Mouse (Mus musculus) skeletal muscle tissue, adult 2 months (tissue): ENCODE data around the gene Ush1g.
A peak's percentile ranks its signal among the peaks of the same experiment; 100 is the strongest.

Source experiments
- DNase-seq: peaks from one replicate; pipeline ENCODE4 v3.0.0-alpha.2; 2012; ENCODE audit warnings: low read depth, low spot score

Ush1g gene

DNA sequence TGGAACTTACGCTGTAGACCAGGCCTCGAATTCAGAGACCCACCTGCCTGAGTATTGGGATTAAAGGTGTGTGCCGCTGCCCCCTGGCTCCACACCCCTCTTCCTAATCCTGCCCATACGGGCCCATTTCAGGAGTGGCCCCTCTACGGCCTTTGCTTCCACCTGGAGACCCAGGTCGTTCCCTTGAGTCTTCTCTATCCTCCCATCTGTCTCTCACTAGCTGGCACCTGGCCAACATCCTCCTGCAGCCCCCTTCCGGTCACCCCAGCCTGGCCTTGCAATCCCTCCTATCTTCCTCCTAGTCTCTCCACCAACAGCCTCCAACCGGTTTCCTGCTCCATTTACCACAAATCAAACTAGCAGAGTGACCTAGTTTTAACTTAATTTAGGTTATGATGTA, 32.0 kb downstream of the Ush1g start:
- no peak for DNase-seq

GRCm38 (mm10) chr11:115288305-115288704, 33.5 kb downstream of the Ush1g start:
- DNase-seq: no peak

GRCm38 (mm10) chr11:115287386-115287785, 34.5 kb downstream of the Ush1g start:
- DNase-seq: no peak

DNA sequence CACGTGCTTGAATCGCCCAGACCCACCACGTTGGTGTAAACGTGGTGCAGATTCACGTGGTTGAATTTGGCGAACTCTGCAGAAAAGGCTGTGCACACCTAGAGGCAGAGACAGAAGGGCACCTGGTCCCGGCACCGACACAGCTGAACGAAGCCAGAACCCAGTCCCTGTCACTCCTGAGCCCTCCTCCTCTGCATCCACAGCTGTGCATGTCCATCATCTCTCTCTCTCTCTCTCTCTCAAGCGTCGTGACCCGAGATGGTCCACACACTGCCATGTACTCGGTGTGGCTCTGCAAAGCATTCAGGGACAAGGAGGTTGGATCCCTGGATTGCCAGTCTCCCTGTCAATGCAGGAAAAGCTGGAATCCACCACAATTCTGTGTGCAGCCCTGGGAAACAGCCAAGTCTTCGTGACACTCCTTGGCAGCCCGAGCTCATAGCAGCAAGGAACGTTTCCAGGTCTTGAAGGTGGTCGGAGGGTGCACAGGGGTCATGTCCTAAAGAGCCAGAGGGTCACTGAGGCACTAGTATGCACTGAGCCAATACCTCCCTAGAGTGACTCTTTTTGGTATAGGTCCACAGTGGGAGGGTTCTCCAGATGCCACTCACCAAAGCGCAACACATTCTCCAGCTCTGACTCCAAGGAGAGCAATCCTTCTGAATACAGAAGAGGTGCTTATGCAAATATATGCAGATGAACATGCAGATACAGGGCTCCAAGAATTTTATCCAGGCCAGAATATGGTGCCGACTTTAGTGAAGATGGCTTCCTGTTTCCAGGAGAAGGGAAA, 35.4 kb downstream of the Ush1g start:
- DNase-seq: peak; percentile 86

DNA sequence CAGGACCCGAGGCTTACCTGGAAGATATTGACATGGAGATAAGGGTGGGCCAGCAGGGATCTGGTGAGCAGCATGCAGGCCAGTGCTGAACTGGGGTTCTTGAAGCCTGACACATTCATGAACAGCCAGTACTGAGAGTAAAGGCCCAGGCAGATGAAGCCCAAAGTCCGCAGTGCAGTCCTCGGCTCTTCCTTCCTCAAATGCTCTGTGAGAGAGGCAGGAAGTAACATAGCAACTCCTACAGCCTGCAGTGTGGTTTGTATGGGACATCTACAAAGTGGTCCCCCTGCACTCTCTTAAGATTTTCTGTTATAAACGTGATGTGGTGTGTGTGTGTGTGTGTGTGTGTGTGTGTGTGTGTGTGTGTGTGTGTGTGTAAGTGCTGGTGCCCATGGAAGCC, 36.6 kb downstream of the Ush1g start:
- no peak for DNase-seq

GRCm38 (mm10) chr11:115283891-115284620, 37.8 kb downstream of the Ush1g start:
- no peak for DNase-seq

GRCm38 (mm10) chr11:115283486-115283765, 38.4 kb downstream of the Ush1g start:
- no peak for DNase-seq

- no peak for DNase-seq
Observed at GRCm38 (mm10) chr11:115282723-115283485, 38.9 kb downstream of the Ush1g start.

GRCm38 (mm10) chr11:115282295-115282694, 39.5 kb downstream of the Ush1g start:
- DNase-seq: no peak

- no peak for DNase-seq
Observed at GRCm38 (mm10) chr11:115279726-115280125, 42.1 kb downstream of the Ush1g start.

DNA sequence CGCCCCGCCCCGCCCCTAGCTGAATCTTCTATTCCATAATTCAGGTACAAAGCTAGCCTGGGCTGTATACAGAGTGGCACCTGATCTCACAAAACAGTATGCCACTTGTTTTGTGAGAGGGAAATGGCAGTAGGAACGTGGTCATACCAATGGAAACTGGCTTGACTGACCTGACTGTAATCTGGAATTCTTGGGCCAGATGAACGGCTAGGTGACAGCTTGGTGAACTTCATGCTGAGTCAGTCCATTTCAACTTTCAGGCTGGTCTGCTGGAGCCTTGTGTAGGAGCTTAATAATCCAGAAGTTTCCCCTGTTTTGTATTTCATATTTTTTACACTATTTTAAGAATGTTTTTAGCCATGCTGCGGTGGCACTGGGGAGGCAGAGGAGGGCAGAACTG, 43.7 kb downstream of the Ush1g start:
- DNase-seq: no peak

DNA sequence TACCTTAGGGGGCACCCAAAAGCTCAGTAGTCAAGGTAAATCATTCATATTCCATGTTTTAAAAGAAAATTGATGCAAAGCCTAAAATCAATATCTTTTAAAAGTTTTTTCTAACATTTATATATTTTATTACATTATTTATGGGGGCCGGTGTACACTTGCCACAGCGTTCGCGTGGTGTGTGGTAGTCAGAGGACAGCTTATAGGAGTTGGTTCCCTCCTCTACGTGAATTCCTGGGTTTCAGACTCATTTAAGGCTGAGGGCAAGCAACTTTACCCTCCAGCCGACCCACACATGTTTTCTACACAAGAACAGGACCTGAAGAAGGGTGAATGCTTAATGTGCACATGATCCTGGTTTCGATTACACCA, 44.3 kb downstream of the Ush1g start:
- DNase-seq: no peak

DNA sequence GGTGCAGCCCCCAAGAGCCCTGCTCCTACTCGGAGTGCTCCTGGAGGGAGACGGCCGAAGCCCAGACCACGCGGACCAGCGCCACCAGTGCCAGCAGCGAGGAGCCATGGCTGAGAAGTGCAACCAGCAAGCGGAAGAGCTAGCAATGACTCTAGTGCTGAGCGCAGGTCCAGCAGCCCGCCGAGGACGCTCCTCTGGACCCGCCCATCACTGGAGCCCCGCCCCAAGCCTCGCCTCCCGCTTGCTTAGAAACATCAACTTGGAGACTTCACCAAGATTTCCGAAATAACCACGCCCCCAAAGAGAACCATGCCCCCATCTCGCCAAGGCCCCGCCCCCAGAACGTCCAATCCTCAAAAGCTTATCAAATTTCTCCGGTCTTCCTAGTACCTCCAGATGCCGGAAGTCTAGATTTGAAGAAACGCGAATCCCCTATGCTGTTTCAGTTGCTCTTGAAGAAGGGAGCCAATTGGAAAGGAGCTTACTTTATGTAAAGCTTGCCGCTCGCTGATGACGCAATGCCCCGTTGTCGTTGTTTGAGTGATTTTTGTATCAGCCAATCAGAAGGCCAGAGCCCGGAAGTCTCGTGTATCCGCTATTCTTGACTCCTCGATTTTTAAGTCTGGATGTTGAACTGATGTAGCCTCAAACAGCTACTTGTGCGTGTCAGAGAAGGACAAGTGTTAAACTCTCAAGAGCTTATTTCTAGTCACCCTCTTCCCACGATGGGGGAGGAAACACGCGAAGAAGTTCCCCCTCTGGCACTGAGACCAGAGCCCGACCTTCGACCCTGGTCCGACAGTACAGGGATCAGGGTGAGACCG, 44.8 kb downstream of the Ush1g start, which contains the start of gene Fdxr:
Fdxr (minus strand) TSS at position 271 of the 824 bp plus-strand sequence.
- peak; percentile 100 for DNase-seq

DNA sequence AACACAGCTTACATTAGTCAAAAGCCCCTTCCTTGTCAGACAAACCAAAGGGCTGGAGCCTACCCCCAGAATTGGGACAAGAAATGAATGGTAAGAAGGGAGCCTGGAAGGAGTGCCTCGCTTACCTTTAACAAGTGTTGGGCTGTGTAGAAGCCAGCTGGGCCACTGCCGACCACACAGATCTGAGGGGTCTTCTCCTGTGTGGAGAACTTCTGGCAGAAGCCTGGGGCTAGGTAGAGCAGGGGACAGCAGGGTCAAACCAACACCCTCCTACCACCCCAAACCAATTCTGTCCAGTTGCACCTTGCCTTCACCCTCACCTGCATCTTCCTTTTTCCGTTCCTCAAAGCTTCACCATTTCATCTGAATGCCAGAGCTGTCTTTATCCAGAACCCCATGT, 45.9 kb downstream of the Ush1g start:
- DNase-seq: no peak

GRCm38 (mm10) chr11:115275509-115275908, 46.3 kb downstream of the Ush1g start:
- no peak for DNase-seq

- DNase-seq: no peak
Observed at GRCm38 (mm10) chr11:115274771-115275170, 47.1 kb downstream of the Ush1g start.

DNA sequence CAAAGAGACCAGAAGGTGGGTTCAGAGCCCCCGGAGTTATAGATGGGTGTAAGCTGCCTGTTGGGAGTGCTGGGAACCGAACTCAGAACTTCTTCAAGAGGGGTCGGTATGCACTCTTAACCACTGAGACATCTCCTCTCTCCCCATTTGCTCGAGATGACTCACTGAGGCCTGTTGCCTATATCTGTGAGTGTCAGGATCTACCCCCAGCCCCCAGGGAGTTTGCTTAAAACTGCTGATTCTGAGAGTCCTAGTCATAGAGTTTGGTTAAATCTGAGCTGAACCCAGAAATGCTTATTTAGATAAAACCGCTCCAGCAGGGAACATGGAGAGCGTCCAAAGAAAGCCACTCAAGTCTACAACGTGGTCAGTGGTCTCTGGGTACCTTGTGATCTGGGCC, 47.7 kb downstream of the Ush1g start:
- no peak for DNase-seq

DNA sequence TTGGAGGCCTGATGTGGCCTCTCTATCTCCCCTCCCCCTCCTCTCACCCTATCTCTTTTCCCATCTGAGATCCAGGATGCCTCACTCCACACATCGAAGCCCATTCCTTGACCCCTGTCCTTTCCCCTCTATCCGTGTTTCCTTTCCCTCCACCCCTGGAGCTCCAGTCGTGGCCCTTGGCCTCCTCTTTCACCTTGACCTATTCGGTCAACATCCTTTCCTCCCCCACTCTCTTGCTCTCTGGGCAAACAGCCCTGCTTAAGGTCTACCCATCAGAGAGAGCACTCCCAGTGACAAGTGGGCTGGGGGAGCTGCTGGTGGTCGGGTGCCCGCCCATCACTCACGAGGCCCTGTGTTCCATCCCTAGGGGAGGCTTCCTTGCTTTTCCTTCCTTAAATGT, 48.1 kb downstream of the Ush1g start:
- DNase-seq: no peak

GRCm38 (mm10) chr11:115272894-115273498, 48.8 kb downstream of the Ush1g start:
- no peak for DNase-seq

GRCm38 (mm10) chr11:115271481-115271880, 50.4 kb downstream of the Ush1g start:
- no peak for DNase-seq

DNA sequence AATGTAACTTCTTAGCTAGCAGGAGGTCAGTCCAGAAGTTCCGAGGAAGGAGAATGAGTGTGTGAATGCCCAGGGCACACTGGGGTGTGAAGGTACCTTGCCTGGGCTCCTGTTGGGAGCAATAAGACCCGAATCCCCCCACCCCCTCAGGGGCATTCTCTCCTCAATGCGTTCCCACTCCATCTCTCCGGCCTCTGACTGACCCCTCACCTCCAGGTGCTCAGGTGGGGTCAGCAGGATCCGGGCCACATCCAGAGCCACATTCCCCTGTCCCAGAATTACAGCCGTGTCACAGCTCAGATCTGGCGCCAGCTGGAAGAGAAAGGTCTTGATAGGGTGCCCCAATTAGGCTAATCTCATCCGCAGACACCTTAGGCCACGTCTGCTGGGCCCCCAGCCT, 50.8 kb downstream of the Ush1g start:
- no peak for DNase-seq
